Mouse (Mus musculus) adipocyte (in vitro differentiated cells): ENCODE data around the gene Emilin2.
A peak's percentile ranks its signal among the peaks of the same experiment; 100 is the strongest.

Experiments
- DNase-seq: peaks from one replicate; pipeline ENCODE4 v3.0.0-alpha.2; 2016; ENCODE audit warnings: low spot score

The Emilin2 gene

GRCm38 (mm10) chr17:71233210-71233609, 78.6 kb downstream of the Emilin2 start:
- no peak for DNase-seq

- DNase-seq: no peak
Measured at GRCm38 (mm10) chr17:71231998-71232397, 79.8 kb downstream of the Emilin2 start.

- DNase-seq: peak; percentile 50
Measured at GRCm38 (mm10) chr17:71230108-71230709, 81.6 kb downstream of the Emilin2 start.

GRCm38 (mm10) chr17:71228651-71229050, 83.1 kb downstream of the Emilin2 start:
- DNase-seq: no peak

GRCm38 (mm10) chr17:71227128-71227895, 84.5 kb downstream of the Emilin2 start:
- no peak for DNase-seq

GRCm38 (mm10) chr17:71225091-71225490, 86.7 kb downstream of the Emilin2 start:
- DNase-seq: no peak

- DNase-seq: no peak
Measured at GRCm38 (mm10) chr17:71224521-71224920, 87.3 kb downstream of the Emilin2 start.

GRCm38 (mm10) chr17:71223676-71224075, 88.1 kb downstream of the Emilin2 start:
- no peak for DNase-seq

- peak; percentile 55 for DNase-seq
Measured at GRCm38 (mm10) chr17:71221383-71221782, 90.4 kb downstream of the Emilin2 start.

- DNase-seq: no peak
Measured at GRCm38 (mm10) chr17:71217111-71217685, 94.6 kb downstream of the Emilin2 start.

GRCm38 (mm10) chr17:71216263-71216662, 95.5 kb downstream of the Emilin2 start:
- DNase-seq: no peak

GRCm38 (mm10) chr17:71215241-71215839, 96.4 kb downstream of the Emilin2 start:
- DNase-seq: no peak

GRCm38 (mm10) chr17:71214514-71215240, 97.1 kb downstream of the Emilin2 start:
- no peak for DNase-seq

- DNase-seq: no peak
Measured at GRCm38 (mm10) chr17:71213666-71214065, 98.1 kb downstream of the Emilin2 start.

- no peak for DNase-seq
Measured at GRCm38 (mm10) chr17:71211962-71212646, 99.7 kb downstream of the Emilin2 start.

- DNase-seq: no peak
Measured at GRCm38 (mm10) chr17:71209936-71210335, 101.8 kb downstream of the Emilin2 start.

GRCm38 (mm10) chr17:71208921-71209320, 102.9 kb downstream of the Emilin2 start:
- no peak for DNase-seq

GRCm38 (mm10) chr17:71208376-71208775, 103.4 kb downstream of the Emilin2 start:
- DNase-seq: no peak

- no peak for DNase-seq
Measured at GRCm38 (mm10) chr17:71207268-71207667, 104.5 kb downstream of the Emilin2 start.

GRCm38 (mm10) chr17:71206136-71206893, 105.5 kb downstream of the Emilin2 start:
- DNase-seq: no peak

GRCm38 (mm10) chr17:71204809-71205091, 107.0 kb downstream of the Emilin2 start:
- DNase-seq: no peak
